Mouse (Mus musculus) megakaryocyte, adult 5-6 weeks (primary cell): ENCODE data around the gene Aff2. TPM values are rescaled to one million over a fixed set of nuclear protein-coding genes. Genes with fewer than 3 reads are reported as not detected.

Source experiments
- ATAC-seq: 2 replicates; pipeline ENCODE4 v1.8.0; 2016; ENCODE audit warnings: mild to moderate bottlenecking, inconsistent platforms; ENCODE audit not compliant: poor library complexity, severe bottlenecking
- total RNA-seq, 2 experiments: library from RNA; stranded (forward) in 1 of 2; stranded (reverse) in 1 of 2; fragments of 153-499, 151-499 nt in 1 of 2; fragments of 221-1000, 200-1000 nt in 1 of 2; gene quantifications; 2 replicates each; pipeline versions ENCODE4 v1.2.3 to v1.2.4; 2015 to 2017

The Aff2 gene
- total RNA-seq, 2 experiments from 2014 or later = 2.5 to 2.6 TPM

GRCm38 (mm10) chrX:69738972-69739371 is 378.9 kb downstream of the Aff2 start:
- no peak for ATAC-seq

GRCm38 (mm10) chrX:69744962-69745597 is 385.0 kb downstream of the Aff2 start:
- ATAC-seq = no peak

- no peak for ATAC-seq
Observed at GRCm38 (mm10) chrX:69801890-69802439, 441.9 kb downstream of the Aff2 start.

- ATAC-seq = no peak
Observed at GRCm38 (mm10) chrX:69802481-69802880, 442.4 kb downstream of the Aff2 start.

GRCm38 (mm10) chrX:69811798-69812197 is 451.7 kb downstream of the Aff2 start:
- ATAC-seq = no peak

GRCm38 (mm10) chrX:69815054-69815453 is 455.0 kb downstream of the Aff2 start:
- ATAC-seq = no peak

- no peak for ATAC-seq
Observed at GRCm38 (mm10) chrX:69817679-69818078, 457.6 kb downstream of the Aff2 start.

- no peak for ATAC-seq
Observed at GRCm38 (mm10) chrX:69818188-69818587, 458.1 kb downstream of the Aff2 start.

- ATAC-seq = no peak
Observed at GRCm38 (mm10) chrX:69867601-69868000, 507.5 kb downstream of the Aff2 start.

- no peak for ATAC-seq
Observed at GRCm38 (mm10) chrX:69891713-69892112, 531.6 kb downstream of the Aff2 start.
